Mouse (Mus musculus) limb, embryonic 12.5 days (tissue): ENCODE data around the gene Cox5b. TPM values are rescaled to one million over a fixed set of nuclear protein-coding genes. Genes with fewer than 3 reads are reported as not detected.
"Not testable (repeated sequence)": the region's sequence is repeated elsewhere in the genome, so short reads cannot be mapped to it uniquely, and the experiment has no call there.

Experiments used
- ATAC-seq: fragments of 200-750 bp; cut with Nextera tagmentation; 2 replicates; pipeline ENCODE4 v1.8.0; 2017; ENCODE audit warnings: low read depth, moderate TSS enrichment; ENCODE audit not compliant: insufficient number of reproducible peaks, insufficient read depth, low FRiP score, low TSS enrichment
- H3K27ac ChIP-seq: fragments of 300-500 bp; sonication (generic); 2 replicates; pipeline ENCODE4 v1.5.1; 2016; ENCODE audit warnings: mild to moderate bottlenecking, moderate library complexity
- H3K27me3 ChIP-seq: fragments of 300-500 bp; sonication (generic); 2 replicates; pipeline ENCODE4 v1.6.1; 2016; ENCODE audit warnings: mild to moderate bottlenecking, moderate library complexity
- H3K36me3 ChIP-seq: fragments of 300-500 bp; sonication (generic); 2 replicates; pipeline ENCODE4 v1.6.1; 2016; ENCODE audit warnings: mild to moderate bottlenecking, moderate library complexity
- H3K4me1 ChIP-seq: fragments of 300-500 bp; sonication (generic); replicated peaks from 2 replicates; pipeline ENCODE4 v1.6.1; 2016
- H3K4me2 ChIP-seq: fragments of 300-500 bp; sonication (generic); 2 replicates; pipeline ENCODE4 v1.6.1; 2016; ENCODE audit warnings: mild to moderate bottlenecking, moderate library complexity
- H3K4me3 ChIP-seq: fragments of 300-500 bp; sonication (generic); replicated peaks from 2 replicates; pipeline ENCODE4 v1.5.1; 2016; ENCODE audit warnings: mild to moderate bottlenecking
- H3K9ac ChIP-seq: fragments of 300-500 bp; sonication (generic); replicated peaks from 2 replicates; pipeline ENCODE4 v1.6.1; 2016; ENCODE audit warnings: mild to moderate bottlenecking, moderate library complexity
- H3K9me3 ChIP-seq: fragments of 300-500 bp; sonication (generic); 2 replicates; pipeline ENCODE4 v1.6.1; 2016; ENCODE audit warnings: mild to moderate bottlenecking, moderate library complexity
- WGBS: fragments of 180-500 bp; shearing (Covaris S2); methylation state at CpG from one replicate; pipeline ENCODE4 v1.1.7; 2016; 5-methylcytosine and 5-hydroxymethylcytosine counted together
- polyA plus RNA-seq: library from polyadenylated mRNA; unstranded; fragments of >200 nt; fragmentation: Nextera tagmentation; extraction: Ambion mirVana; gene quantifications from 2 replicates; pipeline ENCODE4 v1.2.1, GENCODE M21; 2016

Cox5b gene
- polyA plus RNA-seq, 1 experiment from 2014 or later, result 454 TPM

GRCm38 (mm10) chr1:36665165-36665723 is 26.0 kb upstream of the Cox5b start:
- WGBS, result 74% methylated on average over 11 of the region's 11 CpGs
- no peak overlapping the region for H3K4me3 ChIP-seq
- no peaks in the 10 kb centered on the region for H3K27me3 ChIP-seq
- H3K4me1 ChIP-seq, result peaks cover 9% of the 10 kb centered on the region; the same call in 1 of the 2 replicates
- H3K36me3 ChIP-seq, result no peaks in the 10 kb centered on the region
- no peak overlapping the region for H3K4me2 ChIP-seq
- H3K27ac ChIP-seq, result peak overlapping the region; percentile 30; the same call in 1 of the 2 replicates
- H3K9me3 ChIP-seq, result no peaks in the 10 kb centered on the region
- ATAC-seq, result no peak
- no peak overlapping the region for H3K9ac ChIP-seq

- Histone ChIP-seq H3K9me3 (no peaks in the 10 kb centered on the region), H3K4me3 (no peak overlapping the region), H3K9ac (no peak overlapping the region), H3K27me3 (no peaks in the 10 kb centered on the region), H3K36me3 (no peaks in the 10 kb centered on the region), H3K27ac (no peak overlapping the region), H3K4me1 (peaks cover 9% of the 10 kb centered on the region; the same call in 1 of the 2 replicates), H3K4me2 (no peak overlapping the region)
- no peak for ATAC-seq
- WGBS, result 42% methylated on average over 4 of the region's 4 CpGs
Observed at GRCm38 (mm10) chr1:36665934-36666333, 25.3 kb upstream of the Cox5b start.

GRCm38 (mm10) chr1:36668007-36668406 is 23.2 kb upstream of the Cox5b start:
- not testable (repeated sequence) for H3K4me1 ChIP-seq, H3K4me2 ChIP-seq, ATAC-seq, H3K9me3 ChIP-seq, H3K36me3 ChIP-seq, H3K4me3 ChIP-seq, H3K27me3 ChIP-seq, H3K9ac ChIP-seq, H3K27ac ChIP-seq
- WGBS, result 48% methylated on average over 4 of the region's 4 CpGs

- no peak overlapping the region for H3K4me2 ChIP-seq
- 63% methylated on average over 4 of the region's 4 CpGs for whole genome bisulfite sequencing
- no peaks in the 10 kb centered on the region for H3K9me3 ChIP-seq
- no peaks in the 10 kb centered on the region for H3K36me3 ChIP-seq
- no peak for ATAC-seq
- no peaks in the 10 kb centered on the region for H3K27me3 ChIP-seq
- no peak overlapping the region for H3K27ac ChIP-seq
- H3K4me3 ChIP-seq, result no peak overlapping the region
- H3K9ac ChIP-seq, result no peak overlapping the region
- H3K4me1 ChIP-seq, result peaks cover 7% of the 10 kb centered on the region; the same call in 1 of the 2 replicates
Observed at GRCm38 (mm10) chr1:36670256-36670655, 21.0 kb upstream of the Cox5b start.

GRCm38 (mm10) chr1:36671260-36671659 is 20.0 kb upstream of the Cox5b start:
- no peak overlapping the region for H3K4me3 ChIP-seq
- no peak overlapping the region for H3K27ac ChIP-seq
- no peak for ATAC-seq
- no peak overlapping the region for H3K9ac ChIP-seq
- peaks cover 4% of the 10 kb centered on the region; the same call in 1 of the 2 replicates for H3K4me1 ChIP-seq
- no peaks in the 10 kb centered on the region for H3K9me3 ChIP-seq
- no peak overlapping the region for H3K4me2 ChIP-seq
- no peaks in the 10 kb centered on the region for H3K27me3 ChIP-seq
- no peaks in the 10 kb centered on the region for H3K36me3 ChIP-seq
- 90% methylated on average over 10 of the region's 10 CpGs for WGBS

GRCm38 (mm10) chr1:36672648-36673350 is 18.4 kb upstream of the Cox5b start:
- no peak overlapping the region for H3K9ac ChIP-seq
- no peaks in the 10 kb centered on the region for H3K9me3 ChIP-seq
- WGBS, result 63% methylated on average over 16 of the region's 16 CpGs
- no peak for ATAC-seq
- no peak overlapping the region for H3K4me3 ChIP-seq
- no peaks in the 10 kb centered on the region for H3K36me3 ChIP-seq
- H3K4me2 ChIP-seq, result no peak overlapping the region
- no peaks in the 10 kb centered on the region for H3K4me1 ChIP-seq
- no peaks in the 10 kb centered on the region for H3K27me3 ChIP-seq
- H3K27ac ChIP-seq, result no peak overlapping the region

- 15% methylated on average over 3 of the region's 3 CpGs for WGBS
- no peak for ATAC-seq
- no peaks in the 10 kb centered on the region for H3K27me3 ChIP-seq
- H3K4me1 ChIP-seq, result no peaks in the 10 kb centered on the region
- no peaks in the 10 kb centered on the region for H3K9me3 ChIP-seq
- no peaks in the 10 kb centered on the region for H3K36me3 ChIP-seq
- H3K4me2 ChIP-seq, result no peak overlapping the region
- H3K4me3 ChIP-seq, result no peak overlapping the region
- H3K9ac ChIP-seq, result no peak overlapping the region
- no peak overlapping the region for H3K27ac ChIP-seq
Observed at GRCm38 (mm10) chr1:36674936-36675335, 16.3 kb upstream of the Cox5b start.

GRCm38 (mm10) chr1:36680893-36681292 is 10.4 kb upstream of the Cox5b start:
- H3K4me1 ChIP-seq, result peaks cover 3% of the 10 kb centered on the region; the same call in 1 of the 2 replicates
- H3K27me3 ChIP-seq, result no peaks in the 10 kb centered on the region
- 76% methylated on average over 7 of the region's 7 CpGs for WGBS
- no peaks in the 10 kb centered on the region for H3K9me3 ChIP-seq
- no peaks in the 10 kb centered on the region for H3K36me3 ChIP-seq
- ATAC-seq, result no peak
- H3K4me2 ChIP-seq, result no peak overlapping the region
- H3K27ac ChIP-seq, result no peak overlapping the region
- no peak overlapping the region for H3K9ac ChIP-seq
- H3K4me3 ChIP-seq, result no peak overlapping the region

GRCm38 (mm10) chr1:36682620-36683355 is 8.5 kb upstream of the Cox5b start, which contains the start of gene Fam178b:
Gene Fam178b, minus strand, starts transcription at chr1:36683183.
- 92% methylated on average over 39 of the region's 39 CpGs for WGBS
- no peak for ATAC-seq
- Histone ChIP-seq H3K9me3 (no peaks in the 10 kb centered on the region), H3K4me2 (no peak within 1 kb of the TSS), H3K36me3 (no peaks in the 10 kb centered on the region), H3K27ac (peak within 1 kb of the TSS; percentile 29; the same call in 1 of the 2 replicates), H3K4me1 (peaks cover 3% of the 10 kb centered on the region; the same call in 1 of the 2 replicates), H3K4me3 (no peak within 1 kb of the TSS), H3K9ac (no peak within 1 kb of the TSS), H3K27me3 (no peaks in the 10 kb centered on the region)

GRCm38 (mm10) chr1:36683810-36684467 is 7.3 kb upstream of the Cox5b start:
- Histone ChIP-seq H3K4me3 (no peak overlapping the region), H3K4me2 (no peak overlapping the region), H3K27ac (peak overlapping the region; percentile 29; the same call in 1 of the 2 replicates), H3K27me3 (no peaks in the 10 kb centered on the region), H3K9ac (no peak overlapping the region), H3K4me1 (peaks cover 3% of the 10 kb centered on the region; the same call in 1 of the 2 replicates), H3K36me3 (no peaks in the 10 kb centered on the region), H3K9me3 (no peaks in the 10 kb centered on the region)
- peak; percentile 79; the same call in 1 of the 2 replicates for ATAC-seq
- WGBS, result 11% methylated on average over 13 of the region's 13 CpGs
